Mouse (Mus musculus) forebrain, embryonic 12.5 days (tissue): Measurements from ENCODE around the gene Tmbim6. TPM values are rescaled to one million over a fixed set of nuclear protein-coding genes. Genes with fewer than 3 reads are reported as not detected.
"Not testable (repeated sequence)": the region's sequence is repeated elsewhere in the genome, so short reads cannot be mapped to it uniquely, and the experiment has no call there.

ENCODE experiments used
- ATAC-seq: fragments of 200-750 bp; cut with Nextera tagmentation; 2 replicates; pipeline ENCODE4 v1.8.0; 2017; ENCODE audit warnings: moderate TSS enrichment; ENCODE audit not compliant: low FRiP score
- H3K27ac ChIP-seq: fragments of 300-500 bp; sonication (generic); 2 replicates; pipeline ENCODE4 v1.5.1; 2016; ENCODE audit warnings: mild to moderate bottlenecking
- H3K27me3 ChIP-seq: fragments of 300-500 bp; sonication (generic); 2 replicates; pipeline ENCODE4 v1.6.1; 2016; ENCODE audit warnings: mild to moderate bottlenecking
- H3K36me3 ChIP-seq: fragments of 300-500 bp; sonication (generic); replicated peaks from 2 replicates; pipeline ENCODE4 v1.6.1; 2016; ENCODE audit warnings: mild to moderate bottlenecking
- H3K4me1 ChIP-seq: fragments of 300-500 bp; sonication (generic); 2 replicates; pipeline ENCODE4 v1.6.1; 2016
- H3K4me2 ChIP-seq: fragments of 300-500 bp; sonication (generic); 2 replicates; pipeline ENCODE4 v1.6.1; 2016; ENCODE audit warnings: mild to moderate bottlenecking, moderate library complexity
- H3K4me3 ChIP-seq: fragments of 300-500 bp; sonication (generic); replicated peaks from 2 replicates; pipeline ENCODE4 v1.5.1; 2016; ENCODE audit warnings: mild to moderate bottlenecking
- H3K9ac ChIP-seq: fragments of 300-500 bp; sonication (generic); 2 replicates; pipeline ENCODE4 v1.6.1; 2016; ENCODE audit warnings: mild to moderate bottlenecking
- H3K9me3 ChIP-seq: fragments of 300-500 bp; sonication (generic); 2 replicates; pipeline ENCODE4 v1.6.1; 2016
- WGBS: fragments of 180-500 bp; shearing (Covaris S2); methylation state at CpG from one replicate; pipeline ENCODE4 v1.1.7; 2016; 5-methylcytosine and 5-hydroxymethylcytosine counted together
- polyA plus RNA-seq: library from polyadenylated mRNA; unstranded; fragments of >200 nt; fragmentation: Nextera tagmentation; extraction: Ambion mirVana; gene quantifications from 2 replicates; pipeline ENCODE4 v1.2.1, GENCODE M21; 2016

Gene Tmbim6
- polyA plus RNA-seq, 1 experiment from 2014 or later: 252 TPM

GRCm38 (mm10) chr15:99368583-99369266 is 24.0 kb upstream of the Tmbim6 start:
- H3K9ac ChIP-seq: peak overlapping the region; percentile 85; the same call in 1 of the 2 replicates
- WGBS: 75% methylated on average over 4 of the region's 4 CpGs

GRCm38 (mm10) chr15:99369391-99370171 is 23.1 kb upstream of the Tmbim6 start:
- no peaks in the 10 kb centered on the region for H3K9me3 ChIP-seq
- H3K4me1 ChIP-seq: peaks cover 18% of the 10 kb centered on the region
- peak; percentile 77 for ATAC-seq
- H3K27ac ChIP-seq: peak overlapping the region; percentile 90
- no peaks in the 10 kb centered on the region for H3K36me3 ChIP-seq
- peak overlapping the region; percentile 84 for H3K4me3 ChIP-seq
- peak overlapping the region; percentile 75 for H3K4me2 ChIP-seq
- WGBS: 3% methylated on average over 27 of the region's 39 CpGs
- H3K9ac ChIP-seq: peak overlapping the region; percentile 85
- H3K27me3 ChIP-seq: peaks cover 5% of the 10 kb centered on the region

More at GRCm38 (mm10) chr15:99368583-99369266, 24.0 kb upstream of the Tmbim6 start:
- Histone ChIP-seq H3K27me3 (peaks cover 5% of the 10 kb centered on the region), H3K4me2 (peak overlapping the region; percentile 75), H3K9me3 (no peaks in the 10 kb centered on the region), H3K4me3 (peak overlapping the region; percentile 84), H3K27ac (no peak overlapping the region), H3K36me3 (no peaks in the 10 kb centered on the region), H3K4me1 (peaks cover 21% of the 10 kb centered on the region)
- ATAC-seq: no peak

GRCm38 (mm10) chr15:99370259-99370691 is 22.4 kb upstream of the Tmbim6 start, which contains the start of gene Fmnl3:
Gene Fmnl3 (minus strand): TSS chr15:99370482.
- Histone ChIP-seq H3K4me3 (peak within 1 kb of the TSS; percentile 84), H3K4me1 (peaks cover 18% of the 10 kb centered on the region), H3K27ac (peak within 1 kb of the TSS; percentile 90), H3K9me3 (no peaks in the 10 kb centered on the region), H3K9ac (peak within 1 kb of the TSS; percentile 85), H3K4me2 (peak within 1 kb of the TSS; percentile 75), H3K36me3 (no peaks in the 10 kb centered on the region), H3K27me3 (peaks cover 5% of the 10 kb centered on the region)
- under 1% methylated on average over 28 of the region's 48 CpGs for WGBS
- ATAC-seq: peak; percentile 96

- 89% methylated on average over 7 of the region's 7 CpGs for WGBS
- Histone ChIP-seq H3K9me3 (no peaks in the 10 kb centered on the region), H3K4me2 (no peak overlapping the region), H3K27ac (no peak overlapping the region), H3K36me3 (no peaks in the 10 kb centered on the region), H3K27me3 (peaks cover 5% of the 10 kb centered on the region), H3K4me3 (no peak overlapping the region), H3K9ac (no peak overlapping the region), H3K4me1 (peaks cover 18% of the 10 kb centered on the region)
- ATAC-seq: no peak
Measured at GRCm38 (mm10) chr15:99371526-99372340, 20.9 kb upstream of the Tmbim6 start.

GRCm38 (mm10) chr15:99372761-99373160 is 19.9 kb upstream of the Tmbim6 start:
- no peaks in the 10 kb centered on the region for H3K9me3 ChIP-seq
- peaks cover 5% of the 10 kb centered on the region for H3K27me3 ChIP-seq
- H3K36me3 ChIP-seq: no peaks in the 10 kb centered on the region
- H3K27ac ChIP-seq: no peak overlapping the region
- no peak overlapping the region for H3K4me2 ChIP-seq
- no peak overlapping the region for H3K4me3 ChIP-seq
- no peak for ATAC-seq
- peaks cover 18% of the 10 kb centered on the region for H3K4me1 ChIP-seq
- 84% methylated on average over 9 of the region's 9 CpGs for WGBS
- no peak overlapping the region for H3K9ac ChIP-seq

GRCm38 (mm10) chr15:99375036-99375435 is 17.6 kb upstream of the Tmbim6 start:
- 93% methylated on average over 5 of the region's 5 CpGs for WGBS
- Histone ChIP-seq H3K27ac (no peak overlapping the region), H3K36me3 (no peaks in the 10 kb centered on the region), H3K4me1 (no peaks in the 10 kb centered on the region), H3K4me2 (no peak overlapping the region), H3K27me3 (peaks cover 5% of the 10 kb centered on the region), H3K4me3 (no peak overlapping the region), H3K9ac (no peak overlapping the region), H3K9me3 (0 out of 2 replicates have a peak, but pooled peaks cover 3% of the 10 kb centered on the region)
- no peak for ATAC-seq

GRCm38 (mm10) chr15:99375581-99375980 is 17.1 kb upstream of the Tmbim6 start:
- Histone ChIP-seq H3K4me1 (no peaks in the 10 kb centered on the region), H3K9me3 (0 out of 2 replicates have a peak, but pooled peaks cover 3% of the 10 kb centered on the region), H3K27ac (no peak overlapping the region), H3K36me3 (no peaks in the 10 kb centered on the region), H3K9ac (no peak overlapping the region), H3K27me3 (peaks cover 5% of the 10 kb centered on the region), H3K4me2 (no peak overlapping the region), H3K4me3 (no peak overlapping the region)
- ATAC-seq: no peak
- 92% methylated on average over 3 of the region's 3 CpGs for WGBS

- ATAC-seq: no peak
- no peaks in the 10 kb centered on the region for H3K4me1 ChIP-seq
- no peaks in the 10 kb centered on the region for H3K36me3 ChIP-seq
- H3K27ac ChIP-seq: no peak overlapping the region
- H3K9me3 ChIP-seq: 0 out of 2 replicates have a peak, but pooled peaks cover 3% of the 10 kb centered on the region
- 92% methylated on average over 5 of the region's 5 CpGs for WGBS
- no peak overlapping the region for H3K9ac ChIP-seq
- H3K4me2 ChIP-seq: no peak overlapping the region
- H3K27me3 ChIP-seq: peaks cover 4% of the 10 kb centered on the region
- H3K4me3 ChIP-seq: no peak overlapping the region
Measured at GRCm38 (mm10) chr15:99376240-99376639, 16.4 kb upstream of the Tmbim6 start.

- H3K4me2 ChIP-seq: no peak overlapping the region
- H3K9me3 ChIP-seq: 0 out of 2 replicates have a peak, but pooled peaks cover 3% of the 10 kb centered on the region
- no peaks in the 10 kb centered on the region for H3K4me1 ChIP-seq
- ATAC-seq: no peak
- no peaks in the 10 kb centered on the region for H3K27me3 ChIP-seq
- no peaks in the 10 kb centered on the region for H3K36me3 ChIP-seq
- H3K9ac ChIP-seq: no peak overlapping the region
- H3K27ac ChIP-seq: no peak overlapping the region
- H3K4me3 ChIP-seq: no peak overlapping the region
Measured at GRCm38 (mm10) chr15:99382893-99383292, 9.8 kb upstream of the Tmbim6 start.

- H3K27me3 ChIP-seq: no peaks in the 10 kb centered on the region
- H3K9me3 ChIP-seq: no peaks in the 10 kb centered on the region
- no peak overlapping the region for H3K27ac ChIP-seq
Measured at GRCm38 (mm10) chr15:99384071-99384470, 8.6 kb upstream of the Tmbim6 start.

GRCm38 (mm10) chr15:99386110-99386509 is 6.6 kb upstream of the Tmbim6 start:
- H3K9ac ChIP-seq, H3K9me3 ChIP-seq, ATAC-seq, H3K27me3 ChIP-seq, H3K36me3 ChIP-seq, H3K4me3 ChIP-seq, H3K27ac ChIP-seq, H3K4me1 ChIP-seq, H3K4me2 ChIP-seq: not testable (repeated sequence)
- 76% methylated on average over 3 of the region's 3 CpGs for WGBS

More at GRCm38 (mm10) chr15:99384071-99384470, 8.6 kb upstream of the Tmbim6 start:
- no peak for ATAC-seq
- no peaks in the 10 kb centered on the region for H3K36me3 ChIP-seq
- WGBS: 75% methylated on average over 6 of the region's 6 CpGs
- no peak overlapping the region for H3K4me2 ChIP-seq
- H3K4me3 ChIP-seq: no peak overlapping the region
- no peak overlapping the region for H3K9ac ChIP-seq
- no peaks in the 10 kb centered on the region for H3K4me1 ChIP-seq

GRCm38 (mm10) chr15:99386796-99387195 is 5.9 kb upstream of the Tmbim6 start:
- H3K4me3 ChIP-seq: no peak overlapping the region
- ATAC-seq: no peak
- H3K27ac ChIP-seq: no peak overlapping the region
- no peak overlapping the region for H3K9ac ChIP-seq
- H3K27me3 ChIP-seq: no peaks in the 10 kb centered on the region
- no peak overlapping the region for H3K4me2 ChIP-seq
- WGBS: 69% methylated on average over 3 of the region's 3 CpGs
- no peaks in the 10 kb centered on the region for H3K9me3 ChIP-seq
- H3K36me3 ChIP-seq: no peaks in the 10 kb centered on the region
- no peaks in the 10 kb centered on the region for H3K4me1 ChIP-seq
